Mouse (Mus musculus) fat pad, adult 2 months (tissue): ENCODE data around the gene BC025920.
A peak's percentile ranks its signal among the peaks of the same experiment; 100 is the strongest.

ENCODE experiments used
- DNase-seq: peaks from one replicate; pipeline ENCODE4 v3.0.0-alpha.2; 2011; ENCODE audit warnings: low read depth, low spot score; ENCODE audit errors: extremely low read depth

Gene BC025920

GRCm38 (mm10) chr10:81605974-81606751, at the start of gene BC025920:
TSS of gene BC025920 (plus strand) at chr10:81606270.
- DNase-seq: peak; percentile 94

- DNase-seq: no peak
Observed at GRCm38 (mm10) chr10:81556282-81556681, 49.8 kb upstream of the BC025920 start.

GRCm38 (mm10) chr10:81557491-81557890, 48.6 kb upstream of the BC025920 start:
- no peak for DNase-seq

- no peak for DNase-seq
Observed at GRCm38 (mm10) chr10:81559163-81559626, 46.9 kb upstream of the BC025920 start, which contains the start of gene Aes. TSS of gene Aes (plus strand) at chr10:81559488.

GRCm38 (mm10) chr10:81559627-81560539, 46.2 kb upstream of the BC025920 start:
- DNase-seq: no peak

- no peak for DNase-seq
Observed at GRCm38 (mm10) chr10:81560719-81561459, 45.2 kb upstream of the BC025920 start.

- DNase-seq: no peak
Observed at GRCm38 (mm10) chr10:81562411-81562810, 43.7 kb upstream of the BC025920 start.

GRCm38 (mm10) chr10:81563481-81563880, 42.6 kb upstream of the BC025920 start:
- no peak for DNase-seq

GRCm38 (mm10) chr10:81564216-81564615, 41.9 kb upstream of the BC025920 start:
- no peak for DNase-seq

- no peak for DNase-seq
Observed at GRCm38 (mm10) chr10:81564734-81565133, 41.3 kb upstream of the BC025920 start.

GRCm38 (mm10) chr10:81565257-81566228, 40.5 kb upstream of the BC025920 start:
- no peak for DNase-seq

GRCm38 (mm10) chr10:81568381-81569191, 37.5 kb upstream of the BC025920 start:
- no peak for DNase-seq

GRCm38 (mm10) chr10:81569507-81570237, 36.4 kb upstream of the BC025920 start:
- no peak for DNase-seq

- no peak for DNase-seq
Observed at GRCm38 (mm10) chr10:81570238-81570800, 35.8 kb upstream of the BC025920 start.

- DNase-seq: no peak
Observed at GRCm38 (mm10) chr10:81570831-81571500, 35.1 kb upstream of the BC025920 start.

- DNase-seq: peak; percentile 39
Observed at GRCm38 (mm10) chr10:81571501-81571876, 34.6 kb upstream of the BC025920 start.

GRCm38 (mm10) chr10:81572133-81572671, 33.9 kb upstream of the BC025920 start:
- DNase-seq: no peak
